Comparison of ENCODE assay signal across 18 mouse cellular contexts in the genomic region with DNA sequence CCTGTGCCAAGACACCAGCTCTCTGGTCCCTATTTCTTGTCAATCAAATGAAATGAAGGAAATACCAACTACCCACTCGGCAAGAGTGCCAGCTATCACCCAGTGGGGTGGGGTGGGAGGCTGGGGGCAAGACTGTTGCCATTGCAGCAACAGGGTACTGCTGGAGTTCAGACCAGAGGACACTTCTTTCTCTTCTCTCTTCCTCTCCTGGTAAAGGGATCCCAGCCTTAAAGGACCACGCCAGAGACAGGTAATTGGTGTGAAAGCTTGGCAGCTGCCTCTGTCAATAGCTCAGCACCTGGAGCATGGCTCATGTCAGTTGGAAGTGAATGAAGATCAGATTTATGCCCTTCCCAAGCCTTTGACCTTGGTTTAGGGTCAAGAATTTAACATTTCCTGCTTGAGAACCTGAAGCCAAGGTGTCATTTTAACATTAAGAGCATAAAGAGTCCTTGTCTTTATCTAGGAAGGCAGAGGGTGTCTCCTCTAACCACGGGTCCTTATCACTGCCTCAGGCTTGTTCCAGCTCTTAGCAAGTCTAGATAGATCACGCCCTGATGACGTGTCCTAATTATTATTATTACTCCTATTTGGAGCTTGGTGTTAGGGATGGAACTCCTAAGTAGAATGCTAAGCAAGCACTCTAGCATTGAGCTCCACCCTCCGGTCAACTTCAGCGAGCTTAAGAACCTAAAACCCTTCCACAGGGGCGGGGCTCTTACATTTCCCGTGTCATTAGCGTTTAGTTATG. TPM values are rescaled to one million over a fixed set of nuclear protein-coding genes. Genes with fewer than 3 reads are reported as not detected.
DNase-seq lines count a peak whose midpoint lies in the region; ATAC-seq and TF ChIP-seq lines count a peak whose summit lies in the region.
"Had no signal": no experiment of that assay in that cellular context is flagged by ENCODE, and none has a peak within 500 bp of the region (broad histone marks: within the 10 kb centered on the region; RNA-seq: fewer than 3 reads in every experiment).

No protein-coding gene starts in this region.

- peak; percentile 48; the same call in 1 of the 2 replicates for TF ChIP-seq CTCF in liver, embryonic 14.5 days (IDR thresholded peaks at IDR 0.05; ENCODE audit: low read depth)
- TF ChIP-seq CTCF in stomach, postnatal 0 days (IDR thresholded peaks at IDR 0.05; ENCODE audit: low read depth), result no peak

- no peak overlapping the region for H3K9ac ChIP-seq in embryonic facial prominence, embryonic 14.5 days (ENCODE audit: low read depth, low read length)
- peak overlapping the region; percentile 58 for H3K9ac ChIP-seq in liver, embryonic 14.5 days (replicated peaks)
- no peak overlapping the region for H3K9ac ChIP-seq in stomach, postnatal 0 days (ENCODE audit: low read length)
- H3K9ac ChIP-seq: embryonic facial prominence, embryonic 12.5 days; lung, embryonic 15.5 days; midbrain, embryonic 12.5 days had no signal

- 60% methylated on average over 10 of the region's 10 CpGs for WGBS in embryonic facial prominence, embryonic 14.5 days
- 76% methylated on average over 10 of the region's 10 CpGs for WGBS in embryonic facial prominence, embryonic 10.5 days
- WGBS in liver, embryonic 14.5 days (ENCODE audit: insufficient replicate concordance), result 20% methylated on average over 10 of the region's 10 CpGs
- 61% methylated on average over 10 of the region's 10 CpGs for WGBS in stomach, postnatal 0 days

- no peaks in the 10 kb centered on the region for H3K4me1 ChIP-seq in embryonic facial prominence, embryonic 14.5 days (ENCODE audit: control insufficient read depth, insufficient read depth, low read length)
- no peaks in the 10 kb centered on the region; the same call in 1 of the 2 replicates for H3K4me1 ChIP-seq in embryonic facial prominence, embryonic 10.5 days
- H3K4me1 ChIP-seq in liver, embryonic 14.5 days (replicated peaks; ENCODE audit: control insufficient read depth in 2 of 2, insufficient read depth in 2 of 2, low read length in 1 of 2), result peaks cover 26 to 33% of the 10 kb centered on the region in 2 experiments
- H3K4me1 ChIP-seq in stomach, postnatal 0 days (replicated peaks; ENCODE audit: control insufficient read depth, insufficient read depth), result no peaks in the 10 kb centered on the region
- H3K4me1 ChIP-seq: embryonic facial prominence, embryonic 12.5 days; lung, embryonic 15.5 days; midbrain, embryonic 12.5 days had no signal

- H3K27ac ChIP-seq in embryonic facial prominence, embryonic 14.5 days (replicated peaks; ENCODE audit: low read depth, low read length), result no peak overlapping the region
- H3K27ac ChIP-seq in embryonic facial prominence, embryonic 10.5 days (replicated peaks), result no peak overlapping the region
- H3K27ac ChIP-seq in liver, embryonic 14.5 days, result peak overlapping the region; percentile 84
- no peak overlapping the region for H3K27ac ChIP-seq in stomach, postnatal 0 days (replicated peaks)
- H3K27ac ChIP-seq: embryonic facial prominence, embryonic 12.5 days; lung, embryonic 15.5 days; midbrain, embryonic 12.5 days had no signal

- H3K9me3 ChIP-seq in embryonic facial prominence, embryonic 14.5 days (ENCODE audit: control insufficient read depth, low read length), result no peaks in the 10 kb centered on the region
- no peaks in the 10 kb centered on the region for H3K9me3 ChIP-seq in embryonic facial prominence, embryonic 10.5 days
- peaks cover 3% of the 10 kb centered on the region for H3K9me3 ChIP-seq in liver, embryonic 14.5 days (ENCODE audit: control insufficient read depth, low read length)
- H3K9me3 ChIP-seq in stomach, postnatal 0 days (ENCODE audit: control insufficient read depth, low read length), result no peaks in the 10 kb centered on the region
- H3K9me3 ChIP-seq: embryonic facial prominence, embryonic 12.5 days; lung, embryonic 15.5 days; midbrain, embryonic 12.5 days had no signal

- ATAC-seq in embryonic facial prominence, embryonic 14.5 days (ENCODE audit: low read depth), result no peak
- peak; percentile 97 for ATAC-seq in liver, embryonic 14.5 days (ENCODE audit: insufficient read depth)
- ATAC-seq in stomach, postnatal 0 days (ENCODE audit: low FRiP score, low TSS enrichment), result peak; percentile 63; the same call in 1 of the 2 replicates

- H3K4me3 ChIP-seq in embryonic facial prominence, embryonic 14.5 days (ENCODE audit: low read depth, low read length), result no peak overlapping the region
- no peak overlapping the region for H3K4me3 ChIP-seq in embryonic facial prominence, embryonic 10.5 days
- H3K4me3 ChIP-seq in liver, embryonic 14.5 days (ENCODE audit: insufficient read depth in 1 of 2, low read depth in 2 of 2, low read length in 2 of 2), result peak overlapping the region in 1 of 2 experiments; percentile 31; a peak in 2 of 4 replicates
- H3K4me3 ChIP-seq in stomach, postnatal 0 days (ENCODE audit: low read depth, low read length), result no peak overlapping the region
- H3K4me3 ChIP-seq: embryonic facial prominence, embryonic 12.5 days; lung, embryonic 15.5 days; midbrain, embryonic 12.5 days had no signal

- H3K27me3 ChIP-seq in embryonic facial prominence, embryonic 14.5 days (replicated peaks; ENCODE audit: control insufficient read depth, insufficient read depth, low read length), result no peaks in the 10 kb centered on the region
- no peaks in the 10 kb centered on the region for H3K27me3 ChIP-seq in embryonic facial prominence, embryonic 10.5 days (replicated peaks; ENCODE audit: low read depth, poor library complexity, severe bottlenecking)
- no peaks in the 10 kb centered on the region for H3K27me3 ChIP-seq in liver, embryonic 14.5 days (ENCODE audit: control insufficient read depth, insufficient read depth, low read length)
- H3K27me3 ChIP-seq in stomach, postnatal 0 days (ENCODE audit: control insufficient read depth, insufficient read depth, low read length), result no peaks in the 10 kb centered on the region
- H3K27me3 ChIP-seq: embryonic facial prominence, embryonic 12.5 days; lung, embryonic 15.5 days; midbrain, embryonic 12.5 days had no signal

- DNase-seq in embryonic facial prominence, embryonic 14.5 days (ENCODE audit: low spot score), result peak; percentile 18
- DNase-seq in embryonic facial prominence, embryonic 10.5 days (ENCODE audit: low spot score), result no peak
- peak; percentile 28 for DNase-seq in spleen, adult 12 weeks (ENCODE audit: low spot score)
- DNase-seq in spleen, postnatal 14 days (ENCODE audit: low spot score in 2 of 2), result no peak
- DNase-seq in liver, embryonic 14.5 days (ENCODE audit: low read depth in 3 of 3, low spot score in 3 of 3), result peak; percentile 77 to 92 (median 88)
- no peak for DNase-seq in stomach, postnatal 0 days (ENCODE audit: low spot score)
- DNase-seq in T-cell, adult 2 months (ENCODE audit: low spot score), result no peak
- DNase-seq in retina, postnatal 1 day, result no peak
- DNase-seq: adrenal gland, postnatal 36 days; cerebellum, adult 9-11 months; gastrocnemius, postnatal 25 days; heart, postnatal 14 days; kidney, adult 2 months; right cerebral cortex, postnatal 4 days; thymus, adult 18-20 months had no signal

- TF ChIP-seq EP300 in liver, embryonic 14.5 days (IDR thresholded peaks at IDR 0.05; ENCODE audit: low read depth), result peak; percentile 97
- TF ChIP-seq EP300 in stomach, postnatal 0 days (optimal IDR thresholded peaks at IDR 0.05), result no peak

- H3K4me2 ChIP-seq in embryonic facial prominence, embryonic 14.5 days (ENCODE audit: low read depth, low read length), result no peak overlapping the region
- H3K4me2 ChIP-seq in liver, embryonic 14.5 days (ENCODE audit: low read depth), result peak overlapping the region; percentile 63
- no peak overlapping the region for H3K4me2 ChIP-seq in stomach, postnatal 0 days (replicated peaks; ENCODE audit: low read depth)
- H3K4me2 ChIP-seq: embryonic facial prominence, embryonic 12.5 days; lung, embryonic 15.5 days; midbrain, embryonic 12.5 days had no signal

- H3K36me3 ChIP-seq in embryonic facial prominence, embryonic 14.5 days (ENCODE audit: control insufficient read depth, insufficient read depth, low read length), result no peaks in the 10 kb centered on the region
- H3K36me3 ChIP-seq in embryonic facial prominence, embryonic 10.5 days (replicated peaks), result no peaks in the 10 kb centered on the region
- H3K36me3 ChIP-seq in liver, embryonic 14.5 days (replicated peaks; ENCODE audit: control insufficient read depth, insufficient read depth, low read depth), result no peaks in the 10 kb centered on the region
- no peaks in the 10 kb centered on the region for H3K36me3 ChIP-seq in stomach, postnatal 0 days (ENCODE audit: control insufficient read depth, insufficient read depth, low read length)
- H3K36me3 ChIP-seq: embryonic facial prominence, embryonic 12.5 days; lung, embryonic 15.5 days; midbrain, embryonic 12.5 days had no signal

RNA-seq across cellular contexts. Expression of gene Tent5c, which starts 58.2 kb away (rescaled TPM):
- 8.7 and 13.2 TPM in 2 replicates for polyA plus RNA-seq in embryonic facial prominence, embryonic 14.5 days (2014; fragmentation: Nextera tagmentation; extraction: Ambion mirVana)
- 1.2 and 1.7 TPM in 2 replicates for polyA plus RNA-seq in embryonic facial prominence, embryonic 10.5 days (2016; fragmentation: Nextera tagmentation; extraction: Ambion mirVana)
- polyA plus RNA-seq in liver, embryonic 14.5 days (2012; rRNA removed), result 43.2 and 44.1 TPM in 2 replicates
- polyA plus RNA-seq in liver, embryonic 14.5 days (2014; fragmentation: Nextera tagmentation; extraction: Ambion mirVana), result 73.8 and 75.0 TPM in 2 replicates
- 2.5 and 2.8 TPM in 2 replicates for polyA plus RNA-seq in stomach, postnatal 0 days (2015; fragmentation: Nextera tagmentation; extraction: Ambion mirVana)

Comparison
In these comparisons a context has a peak if more than half of its experiments do, and no peak if none do; other contexts are left out.
1. DNase-seq: peak in embryonic facial prominence, embryonic 14.5 days (single experiment), spleen, adult 12 weeks (single experiment) and liver, embryonic 14.5 days (3 of 3); none in embryonic facial prominence, embryonic 10.5 days (single experiment), spleen, postnatal 14 days (0 of 2), stomach, postnatal 0 days (single experiment), T-cell, adult 2 months (single experiment) and retina, postnatal 1 day (single experiment).